20 mouse cellular contexts compared by ENCODE assay signal in genomic region chr7:92698770-92699169, GRCm38 (mm10). TPM values are rescaled to one million over a fixed set of nuclear protein-coding genes. Genes with fewer than 3 reads are reported as not detected.
DNase-seq lines count a peak whose midpoint lies in the region; ATAC-seq and TF ChIP-seq lines count a peak whose summit lies in the region.
"Had no signal": no experiment of that assay in that cellular context is flagged by ENCODE, and none has a peak within 500 bp of the region (broad histone marks: within the 10 kb centered on the region; RNA-seq: fewer than 3 reads in every experiment).

No protein-coding gene starts in this region.

- no peaks in the 10 kb centered on the region for H3K27me3 ChIP-seq in lung, postnatal 0 days (replicated peaks; ENCODE audit: insufficient read depth, low read length)
- no peaks in the 10 kb centered on the region for H3K27me3 ChIP-seq in intestine, embryonic 15.5 days (replicated peaks)
- H3K27me3 ChIP-seq in midbrain, embryonic 16.5 days (ENCODE audit: control insufficient read depth, insufficient read depth, low read depth, low read length), result no peaks in the 10 kb centered on the region
- H3K27me3 ChIP-seq: embryonic facial prominence, embryonic 13.5 days; forebrain, embryonic 12.5 days; hindbrain, embryonic 13.5 days; liver, embryonic 12.5 days; midbrain, embryonic 12.5 days had no signal

- no peak for TF ChIP-seq EP300 in lung, postnatal 0 days (IDR thresholded peaks at IDR 0.05)

- DNase-seq in lung, postnatal 0 days (ENCODE audit: low spot score), result peak; percentile 13
- DNase-seq in lung, postnatal 10 days, result no peak
- peak; percentile 73 for DNase-seq in NIH3T3 (ENCODE audit: low read depth)
- DNase-seq in kidney, postnatal 25 days, result no peak
- DNase-seq: cerebellum, adult 2 months; gastrocnemius, postnatal 14 days; heart, postnatal 14 days; kidney, adult 2 months; kidney, postnatal 4 days; lung, embryonic 14.5 days; thymus, adult 2 months had no signal

- H3K4me3 ChIP-seq in lung, postnatal 0 days (ENCODE audit: low read depth, low read length), result no peak overlapping the region
- no peak overlapping the region for H3K4me3 ChIP-seq in intestine, embryonic 15.5 days (replicated peaks)
- no peak overlapping the region for H3K4me3 ChIP-seq in midbrain, embryonic 16.5 days (ENCODE audit: low read depth, low read length)
- H3K4me3 ChIP-seq: embryonic facial prominence, embryonic 13.5 days; forebrain, embryonic 12.5 days; hindbrain, embryonic 13.5 days; left cerebral cortex, adult 2 months; liver, embryonic 12.5 days; midbrain, embryonic 12.5 days had no signal

- H3K27ac ChIP-seq in lung, postnatal 0 days (ENCODE audit: low read length), result no peak overlapping the region
- no peak overlapping the region for H3K27ac ChIP-seq in intestine, embryonic 15.5 days
- H3K27ac ChIP-seq in midbrain, embryonic 16.5 days (ENCODE audit: low read length), result no peak overlapping the region
- H3K27ac ChIP-seq: embryonic facial prominence, embryonic 13.5 days; forebrain, embryonic 12.5 days; hindbrain, embryonic 13.5 days; left cerebral cortex, adult 2 months; liver, embryonic 12.5 days; midbrain, embryonic 12.5 days had no signal

- WGBS in lung, postnatal 0 days, result 63% methylated on average over 5 of the region's 5 CpGs
- 70% methylated on average over 5 of the region's 5 CpGs for WGBS in intestine, embryonic 15.5 days
- 84% methylated on average over 5 of the region's 5 CpGs for WGBS in midbrain, embryonic 16.5 days

- H3K36me3 ChIP-seq in lung, postnatal 0 days (ENCODE audit: insufficient read depth, low read length), result no peaks in the 10 kb centered on the region
- no peaks in the 10 kb centered on the region for H3K36me3 ChIP-seq in intestine, embryonic 15.5 days
- H3K36me3 ChIP-seq in midbrain, embryonic 16.5 days (ENCODE audit: control insufficient read depth, insufficient read depth, low read length), result no peaks in the 10 kb centered on the region
- H3K36me3 ChIP-seq: embryonic facial prominence, embryonic 13.5 days; forebrain, embryonic 12.5 days; hindbrain, embryonic 13.5 days; liver, embryonic 12.5 days; midbrain, embryonic 12.5 days had no signal

- H3K4me1 ChIP-seq in lung, postnatal 0 days (ENCODE audit: insufficient read depth, low read depth, low read length), result no peaks in the 10 kb centered on the region
- H3K4me1 ChIP-seq in intestine, embryonic 15.5 days (replicated peaks), result no peaks in the 10 kb centered on the region
- H3K4me1 ChIP-seq in midbrain, embryonic 16.5 days (ENCODE audit: control insufficient read depth, insufficient read depth, low read length), result no peaks in the 10 kb centered on the region
- H3K4me1 ChIP-seq: embryonic facial prominence, embryonic 13.5 days; forebrain, embryonic 12.5 days; liver, embryonic 12.5 days; midbrain, embryonic 12.5 days had no signal

- TF ChIP-seq CTCF in lung, postnatal 0 days (IDR thresholded peaks at IDR 0.05), result no peak

- no peaks in the 10 kb centered on the region for H3K9me3 ChIP-seq in lung, postnatal 0 days (ENCODE audit: low read length)
- H3K9me3 ChIP-seq in intestine, embryonic 15.5 days, result no peaks in the 10 kb centered on the region
- H3K9me3 ChIP-seq in midbrain, embryonic 16.5 days (replicated peaks; ENCODE audit: control insufficient read depth, low read length, poor library complexity, severe bottlenecking), result no peaks in the 10 kb centered on the region
- H3K9me3 ChIP-seq: embryonic facial prominence, embryonic 13.5 days; forebrain, embryonic 12.5 days; hindbrain, embryonic 13.5 days; liver, embryonic 12.5 days; midbrain, embryonic 12.5 days had no signal

- peak; percentile 33 for ATAC-seq in lung, postnatal 0 days
- ATAC-seq in intestine, embryonic 15.5 days, result peak; percentile 92
- ATAC-seq in erythroblast, adult 5-6 weeks (replicated peaks; ENCODE audit: low FRiP score, poor library complexity, severe bottlenecking), result no peak
- ATAC-seq in midbrain, embryonic 16.5 days, result no peak
- ATAC-seq: liver, embryonic 12.5 days had no signal

- H3K4me2 ChIP-seq in lung, postnatal 0 days (replicated peaks; ENCODE audit: low read depth, low read length), result no peak overlapping the region
- H3K4me2 ChIP-seq in intestine, embryonic 15.5 days (replicated peaks), result no peak overlapping the region
- H3K4me2 ChIP-seq in midbrain, embryonic 16.5 days (ENCODE audit: low read length), result no peak overlapping the region
- H3K4me2 ChIP-seq: embryonic facial prominence, embryonic 13.5 days; forebrain, embryonic 12.5 days; hindbrain, embryonic 13.5 days; liver, embryonic 12.5 days; lung, embryonic 14.5 days; midbrain, embryonic 12.5 days had no signal

- H3K9ac ChIP-seq in lung, postnatal 0 days (replicated peaks; ENCODE audit: low read depth), result no peak overlapping the region
- no peak overlapping the region for H3K9ac ChIP-seq in intestine, embryonic 15.5 days
- no peak overlapping the region for H3K9ac ChIP-seq in midbrain, embryonic 16.5 days (ENCODE audit: low read depth, low read length)
- H3K9ac ChIP-seq: embryonic facial prominence, embryonic 13.5 days; forebrain, embryonic 12.5 days; hindbrain, embryonic 13.5 days; liver, embryonic 12.5 days; lung, embryonic 14.5 days; midbrain, embryonic 12.5 days had no signal

RNA-seq across cellular contexts. Expression of gene Pcf11, which starts 29.0 kb away (rescaled TPM):
- 17.4 and 20.0 TPM in 2 replicates for polyA plus RNA-seq in lung, postnatal 0 days (2015; fragmentation: Nextera tagmentation; extraction: Ambion mirVana)
- polyA plus RNA-seq in intestine, embryonic 15.5 days (2015; fragmentation: Nextera tagmentation; extraction: Ambion mirVana), result 19.3 and 20.1 TPM in 2 replicates
- total RNA-seq in erythroblast, adult 5-6 weeks (2015; ENCODE audit: low replicate concordance), result 119 and 186 TPM in 2 replicates
- 118 and 141 TPM in 2 replicates for total RNA-seq in erythroblast, adult 5-6 weeks (2017; ENCODE audit: low replicate concordance)
- polyA plus RNA-seq in midbrain, embryonic 16.5 days (2015; fragmentation: Nextera tagmentation; extraction: Ambion mirVana), result 18.2 and 18.6 TPM in 2 replicates

RNA-seq across cellular contexts. Expression of gene Rab30, which starts 42.6 kb away (rescaled TPM):
- 3.1 and 4.0 TPM in 2 replicates for polyA plus RNA-seq in lung, postnatal 0 days (2015; fragmentation: Nextera tagmentation; extraction: Ambion mirVana)
- polyA plus RNA-seq in intestine, embryonic 15.5 days (2015; fragmentation: Nextera tagmentation; extraction: Ambion mirVana), result 24.4 and 24.7 TPM in 2 replicates
- total RNA-seq in erythroblast, adult 5-6 weeks (2015; ENCODE audit: low replicate concordance), result 30.4 and 43.3 TPM in 2 replicates
- 15.8 and 25.8 TPM in 2 replicates for total RNA-seq in erythroblast, adult 5-6 weeks (2017; ENCODE audit: low replicate concordance)
- 19.9 and 22.4 TPM in 2 replicates for polyA plus RNA-seq in midbrain, embryonic 16.5 days (2015; fragmentation: Nextera tagmentation; extraction: Ambion mirVana)

Comparison
In these comparisons a context has a peak if more than half of its experiments do, and no peak if none do; other contexts are left out.
1. DNase-seq: peak in lung, postnatal 0 days (single experiment) and NIH3T3 (single experiment); none in lung, postnatal 10 days (single experiment) and kidney, postnatal 25 days (0 of 2).
2. ATAC-seq: peak in lung, postnatal 0 days (single experiment) and intestine, embryonic 15.5 days (single experiment); none in erythroblast, adult 5-6 weeks (single experiment) and midbrain, embryonic 16.5 days (single experiment).